Mouse (Mus musculus): ENCODE data around the gene Ccn6. TPM values are rescaled to one million over a fixed set of nuclear protein-coding genes. Genes with fewer than 3 reads are reported as not detected.

Ccn6 gene
- polyA plus RNA-seq, 1 experiment = 0.16 TPM

- Histone ChIP-seq H3K27ac (ENCODE audit: insufficient read depth, low read depth, low read length) (no peak overlapping the region), H3K4me3 (ENCODE audit: insufficient read depth, low read depth, low read length) (no peak overlapping the region), H3K27me3 (replicated peaks; ENCODE audit: control insufficient read depth, insufficient read depth, low read length) (no peaks in the 10 kb centered on the region), H3K36me3 (ENCODE audit: control insufficient read depth, insufficient read depth, low read length) (no peaks in the 10 kb centered on the region), H3K4me1 (ENCODE audit: control insufficient read depth, insufficient read depth, low read length) (no peaks in the 10 kb centered on the region)
- TF ChIP-seq POLR2A (IDR thresholded peaks at IDR 0.05; ENCODE audit: low read depth, low read length) (no peak), CTCF (conservative IDR thresholded peaks at IDR 0.05; ENCODE audit: insufficient read depth, insufficient read length, low read depth, low read length) (no peak)
- 88% methylated on average over 6 of the region's 6 CpGs for WGBS
- DNase-seq = no peak
Measured at GRCm38 (mm10) chr10:39138761-39139160, 24.8 kb downstream of the Ccn6 start.

- no peaks in the 10 kb centered on the region for H3K36me3 ChIP-seq (ENCODE audit: control insufficient read depth, insufficient read depth, low read length)
- H3K27me3 ChIP-seq (replicated peaks; ENCODE audit: control insufficient read depth, insufficient read depth, low read length) = no peaks in the 10 kb centered on the region
- TF ChIP-seq CTCF (conservative IDR thresholded peaks at IDR 0.05; ENCODE audit: insufficient read depth, insufficient read length, low read depth, low read length) (no peak), POLR2A (IDR thresholded peaks at IDR 0.05; ENCODE audit: low read depth, low read length) (no peak)
- no peak overlapping the region for H3K4me3 ChIP-seq (ENCODE audit: insufficient read depth, low read depth, low read length)
- no peak overlapping the region for H3K27ac ChIP-seq (ENCODE audit: insufficient read depth, low read depth, low read length)
- H3K4me1 ChIP-seq (ENCODE audit: control insufficient read depth, insufficient read depth, low read length) = no peaks in the 10 kb centered on the region; the same call in 1 of the 2 replicates
- WGBS = 98% methylated on average over 3 of the region's 3 CpGs
- no peak for DNase-seq
Measured at GRCm38 (mm10) chr10:39137766-39138165, 25.8 kb downstream of the Ccn6 start.

GRCm38 (mm10) chr10:39133462-39134310, 29.9 kb downstream of the Ccn6 start, which contains the start of the genes Fam229b and Tube1:
TSS of gene Fam229b (minus strand) at chr10:39133914.
TSS of gene Tube1 (plus strand) at chr10:39133976.
- TF ChIP-seq POLR2A (IDR thresholded peaks at IDR 0.05; ENCODE audit: low read depth, low read length) (no peak), CTCF (conservative IDR thresholded peaks at IDR 0.05; ENCODE audit: insufficient read depth, insufficient read length, low read depth, low read length) (no peak)
- Histone ChIP-seq H3K36me3 (ENCODE audit: control insufficient read depth, insufficient read depth, low read length) (no peaks in the 10 kb centered on the region), H3K27ac (ENCODE audit: insufficient read depth, low read depth, low read length) (no peak within 1 kb of the TSS), H3K27me3 (replicated peaks; ENCODE audit: control insufficient read depth, insufficient read depth, low read length) (no peaks in the 10 kb centered on the region), H3K4me1 (ENCODE audit: control insufficient read depth, insufficient read depth, low read length) (no peaks in the 10 kb centered on the region; the same call in 1 of the 2 replicates), H3K4me3 (ENCODE audit: insufficient read depth, low read depth, low read length) (peak within 1 kb of the TSS; percentile 75)
- 5% methylated on average over 47 of the region's 47 CpGs for WGBS
- DNase-seq = peak; percentile 96

- Histone ChIP-seq H3K36me3 (ENCODE audit: control insufficient read depth, insufficient read depth, low read length) (no peaks in the 10 kb centered on the region), H3K27me3 (replicated peaks; ENCODE audit: control insufficient read depth, insufficient read depth, low read length) (no peaks in the 10 kb centered on the region), H3K4me1 (ENCODE audit: control insufficient read depth, insufficient read depth, low read length) (no peaks in the 10 kb centered on the region), H3K4me3 (ENCODE audit: insufficient read depth, low read depth, low read length) (no peak overlapping the region), H3K27ac (ENCODE audit: insufficient read depth, low read depth, low read length) (no peak overlapping the region)
- DNase-seq = no peak
- TF ChIP-seq POLR2A (IDR thresholded peaks at IDR 0.05; ENCODE audit: low read depth, low read length) (no peak), CTCF (conservative IDR thresholded peaks at IDR 0.05; ENCODE audit: insufficient read depth, insufficient read length, low read depth, low read length) (no peak)
- 27% methylated on average over 4 of the region's 4 CpGs for WGBS
Measured at GRCm38 (mm10) chr10:39121412-39121811, 42.2 kb downstream of the Ccn6 start.

GRCm38 (mm10) chr10:39109489-39109874, 54.1 kb downstream of the Ccn6 start:
- no peaks in the 10 kb centered on the region for H3K27me3 ChIP-seq (replicated peaks; ENCODE audit: control insufficient read depth, insufficient read depth, low read length)
- TF ChIP-seq POLR2A (IDR thresholded peaks at IDR 0.05; ENCODE audit: low read depth, low read length) (no peak), CTCF (conservative IDR thresholded peaks at IDR 0.05; ENCODE audit: insufficient read depth, insufficient read length, low read depth, low read length) (no peak)
- H3K4me3 ChIP-seq (ENCODE audit: insufficient read depth, low read depth, low read length) = no peak overlapping the region
- no peak for DNase-seq
- WGBS = 63% methylated on average over 4 of the region's 4 CpGs
- H3K27ac ChIP-seq (ENCODE audit: insufficient read depth, low read depth, low read length) = no peak overlapping the region
- H3K4me1 ChIP-seq (ENCODE audit: control insufficient read depth, insufficient read depth, low read length) = no peaks in the 10 kb centered on the region
- H3K36me3 ChIP-seq (ENCODE audit: control insufficient read depth, insufficient read depth, low read length) = no peaks in the 10 kb centered on the region

- Histone ChIP-seq H3K4me3 (ENCODE audit: insufficient read depth, low read depth, low read length) (no peak overlapping the region), H3K27ac (ENCODE audit: insufficient read depth, low read depth, low read length) (no peak overlapping the region), H3K36me3 (ENCODE audit: control insufficient read depth, insufficient read depth, low read length) (no peaks in the 10 kb centered on the region), H3K27me3 (replicated peaks; ENCODE audit: control insufficient read depth, insufficient read depth, low read length) (no peaks in the 10 kb centered on the region), H3K4me1 (ENCODE audit: control insufficient read depth, insufficient read depth, low read length) (no peaks in the 10 kb centered on the region)
- WGBS = 78% methylated on average over 10 of the region's 10 CpGs
- TF ChIP-seq POLR2A (IDR thresholded peaks at IDR 0.05; ENCODE audit: low read depth, low read length) (no peak), CTCF (conservative IDR thresholded peaks at IDR 0.05; ENCODE audit: insufficient read depth, insufficient read length, low read depth, low read length) (no peak)
- DNase-seq = no peak
Measured at GRCm38 (mm10) chr10:39108837-39109488, 54.6 kb downstream of the Ccn6 start.

- no peak overlapping the region for H3K27ac ChIP-seq (ENCODE audit: insufficient read depth, low read depth, low read length)
- H3K27me3 ChIP-seq (replicated peaks; ENCODE audit: control insufficient read depth, insufficient read depth, low read length) = no peaks in the 10 kb centered on the region
- WGBS = 71% methylated on average over 4 of the region's 4 CpGs
- no peak for DNase-seq
- H3K4me1 ChIP-seq (ENCODE audit: control insufficient read depth, insufficient read depth, low read length) = no peaks in the 10 kb centered on the region
- no peaks in the 10 kb centered on the region for H3K36me3 ChIP-seq (ENCODE audit: control insufficient read depth, insufficient read depth, low read length)
- H3K4me3 ChIP-seq (ENCODE audit: insufficient read depth, low read depth, low read length) = no peak overlapping the region
- TF ChIP-seq CTCF (conservative IDR thresholded peaks at IDR 0.05; ENCODE audit: insufficient read depth, insufficient read length, low read depth, low read length) (no peak), POLR2A (IDR thresholded peaks at IDR 0.05; ENCODE audit: low read depth, low read length) (no peak)
Measured at GRCm38 (mm10) chr10:39106935-39107334, 56.7 kb downstream of the Ccn6 start.
